Mouse (Mus musculus) colon, adult 2 months (tissue): ENCODE data around the gene Scgb2b2. TPM values are rescaled to one million over a fixed set of nuclear protein-coding genes. Genes with fewer than 3 reads are reported as not detected.

Experiments used
- polyA plus RNA-seq: library from polyadenylated mRNA; depleted of rRNA; stranded (reverse); fragments of >200 nt; gene quantifications from 2 replicates; pipeline ENCODE4 v1.2.3, GENCODE M21; 2012; rRNA removed

Scgb2b2 gene
- not detected in 2 replicates for polyA plus RNA-seq

GRCm38 (mm10) chr7:31290208-31290607 is at the start of gene Scgb2b2:
Gene Scgb2b2 (plus strand): TSS chr7:31290508.

DNA sequence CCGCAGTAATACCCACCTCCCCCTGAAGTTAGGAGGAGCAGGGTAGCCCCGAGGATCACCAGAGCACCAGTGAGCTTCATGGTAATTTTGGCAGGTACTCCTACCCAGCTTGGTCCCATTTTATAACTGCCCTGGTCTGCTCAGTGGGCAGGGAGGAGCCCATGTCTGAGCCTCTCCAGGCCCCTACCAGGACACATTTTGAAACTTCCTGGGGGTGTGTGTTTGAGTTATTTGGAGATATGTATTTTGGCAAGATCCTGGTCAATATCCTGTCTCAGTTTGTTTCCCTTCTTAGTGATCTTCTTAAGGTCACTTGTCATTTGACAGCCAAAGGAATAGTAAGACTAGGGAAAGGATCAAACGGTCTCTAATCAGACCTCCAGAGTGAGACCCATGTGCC is 1.4 kb downstream of the Scgb2b2 start, which contains the start of gene Scgb1b2:
Scgb1b2 (minus strand) TSS at position 101 of the 400 bp plus-strand sequence.

Other genes starting within 250 kb of the Scgb2b2 start
- gene Fxyd5, start 248.0 kb upstream of the Scgb2b2 start, polyA plus RNA-seq = 40.4 and 41.9 TPM in 2 replicates
- gene Fxyd7, start 239.0 kb upstream of the Scgb2b2 start, polyA plus RNA-seq = 6.2 and 7.2 TPM in 2 replicates
- gene Fxyd1, start 233.3 kb upstream of the Scgb2b2 start, polyA plus RNA-seq = 192 and 199 TPM in 2 replicates
- 10.7 and 11.0 TPM in 2 replicates for gene Lgi4, start 231.2 kb upstream of the Scgb2b2 start, polyA plus RNA-seq
- 95.3 and 98.5 TPM in 2 replicates for gene Fxyd3, start 213.8 kb upstream of the Scgb2b2 start, polyA plus RNA-seq
- 27.3 and 27.8 TPM in 2 replicates for gene Hpn, start 175.2 kb upstream of the Scgb2b2 start, polyA plus RNA-seq
- 36.5 and 37.2 TPM in 2 replicates for gene Scn1b, start 163.5 kb upstream of the Scgb2b2 start, polyA plus RNA-seq
- gene Gramd1a, start 134.6 kb upstream of the Scgb2b2 start, polyA plus RNA-seq = 74.4 and 76.3 TPM in 2 replicates
- gene Scgb1b2, start 1.3 kb downstream of the Scgb2b2 start, polyA plus RNA-seq = not detected in 2 replicates
- gene Scgb2b3, start 71.6 kb downstream of the Scgb2b2 start, polyA plus RNA-seq = not detected in 2 replicates
- gene Scgb1b3, start 85.1 kb downstream of the Scgb2b2 start, polyA plus RNA-seq = 0.42 TPM in 1 of 2 replicates, not detected in the other